Mouse (Mus musculus) ES-CJ7 (cell line): ENCODE data around the gene Rangrf.
A peak's percentile ranks its signal among the peaks of the same experiment; 100 is the strongest.
"Not testable (repeated sequence)": the region's sequence is repeated elsewhere in the genome, so short reads cannot be mapped to it uniquely, and the experiment has no call there.

Experiments used
- DNase-seq: peaks from one replicate; pipeline ENCODE4 v3.0.0; 2011; ENCODE audit warnings: low read depth, low spot score

The Rangrf gene

DNA sequence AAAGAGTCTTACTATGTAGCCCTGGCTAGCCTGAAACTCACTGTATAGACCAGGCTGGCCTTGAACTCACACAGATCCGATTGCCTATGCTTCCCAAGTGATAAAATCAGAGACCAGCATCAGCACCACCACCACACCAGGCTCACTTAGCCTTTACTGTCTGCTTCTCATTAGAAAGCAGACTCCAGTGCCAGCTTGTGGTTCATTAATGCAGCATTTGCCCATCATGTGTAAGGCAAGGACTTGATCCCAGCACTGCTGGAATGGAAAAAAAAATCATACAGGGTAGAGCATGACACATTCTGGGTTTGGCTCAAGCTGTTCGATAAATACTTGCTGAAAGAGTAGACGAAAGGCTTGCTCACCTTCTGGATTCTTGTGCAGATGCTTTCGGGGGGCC is 29.0 kb downstream of the Rangrf start:
- no peak for DNase-seq

DNA sequence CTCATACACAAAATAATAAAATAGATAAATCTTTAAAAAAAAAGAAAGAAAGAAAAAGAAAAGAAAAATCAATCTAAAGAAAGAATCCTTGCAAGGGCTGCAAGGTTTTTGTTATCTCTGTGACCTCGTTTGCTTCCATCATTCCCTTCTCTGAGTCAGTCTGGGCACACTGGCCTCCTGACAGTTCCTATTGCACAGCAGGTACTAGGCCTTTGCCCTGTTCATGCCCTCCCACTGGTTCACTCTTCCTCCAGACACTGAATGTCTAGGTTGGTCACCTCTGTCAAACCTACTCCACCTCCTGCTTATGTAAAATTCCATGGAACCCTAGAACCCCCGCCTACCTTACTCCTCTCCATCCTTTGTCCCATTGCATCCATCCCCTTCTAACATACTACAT is 29.7 kb downstream of the Rangrf start:
- no peak for DNase-seq

DNA sequence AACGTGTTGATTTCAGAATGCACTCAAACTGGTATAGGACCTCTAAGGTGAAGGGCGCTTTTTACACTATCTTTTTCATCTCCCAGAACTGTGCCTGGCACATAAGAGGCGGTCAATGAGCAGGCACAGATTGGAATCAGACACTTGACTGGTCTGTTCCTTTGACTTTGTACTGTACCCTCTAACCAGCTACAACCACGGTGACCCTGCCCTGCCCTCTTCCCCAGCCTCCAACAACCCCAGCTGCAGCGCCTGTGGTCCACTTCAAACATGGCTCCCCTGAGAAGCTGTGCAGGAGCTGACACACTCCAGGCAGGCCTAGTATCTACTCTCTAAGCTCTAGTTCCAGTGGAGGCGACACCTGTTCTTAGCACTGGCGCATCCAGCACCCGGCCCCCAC is 32.3 kb downstream of the Rangrf start:
- DNase-seq: no peak

DNA sequence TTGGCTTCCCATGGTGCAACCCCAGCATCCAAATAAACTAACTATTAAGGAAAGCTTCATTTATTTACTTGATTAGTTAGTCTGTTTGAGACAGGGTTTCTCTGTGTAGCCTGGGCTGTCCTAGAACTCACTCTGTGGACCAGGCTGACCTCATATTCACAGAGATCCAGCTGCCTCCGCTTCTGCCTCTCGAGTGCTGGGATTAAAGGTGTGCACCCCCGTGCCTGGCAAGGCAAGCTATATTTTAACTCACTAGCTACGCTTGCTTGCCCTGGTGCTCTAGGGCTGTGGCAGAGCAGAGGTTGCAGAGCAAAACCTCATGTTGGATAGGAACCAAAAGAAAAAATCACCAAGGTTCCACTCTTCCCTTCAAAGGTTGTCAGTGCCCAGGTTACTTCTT is 34.5 kb downstream of the Rangrf start:
- DNase-seq: no peak

DNA sequence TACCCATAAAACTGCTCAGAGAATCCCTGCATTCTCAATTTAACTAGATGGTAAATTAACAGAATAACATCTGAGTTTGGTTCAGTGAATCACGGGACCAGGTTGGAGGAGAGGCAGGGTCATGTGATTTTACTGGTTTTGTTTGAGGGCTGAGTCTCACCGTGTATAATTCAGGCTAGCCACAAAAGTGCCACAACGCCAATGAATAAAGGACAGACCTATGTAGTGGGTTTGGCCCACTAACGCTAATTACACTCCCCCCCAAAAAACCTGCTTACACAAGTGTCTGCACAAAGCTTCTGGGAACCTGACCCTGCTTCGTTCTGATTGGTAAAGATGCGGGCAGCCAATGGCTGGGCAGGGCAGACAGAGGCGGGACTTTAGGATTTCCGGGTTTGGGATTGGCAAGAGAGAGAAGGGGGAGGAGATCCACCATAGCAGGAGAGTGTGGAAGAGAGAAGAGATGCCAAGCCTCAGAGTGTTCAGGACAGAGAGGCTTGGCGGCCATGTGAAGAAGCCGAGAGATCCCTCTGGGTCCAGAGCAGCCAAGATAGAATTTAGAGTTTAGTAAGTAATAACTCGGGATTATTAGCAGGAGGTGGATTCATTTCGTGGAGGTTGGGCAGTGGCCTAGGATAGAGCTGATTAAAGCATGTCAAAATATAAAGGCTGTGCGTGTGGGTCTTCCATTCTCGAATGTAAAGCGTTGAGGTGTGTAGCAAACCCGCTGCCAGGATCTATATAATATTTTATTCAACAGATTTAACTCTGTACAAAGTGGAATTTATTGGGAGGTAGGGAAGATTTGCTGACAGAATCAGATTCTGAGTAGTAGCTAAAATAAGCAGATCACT is 35.3 kb downstream of the Rangrf start:
- DNase-seq: peak; percentile 89

DNA sequence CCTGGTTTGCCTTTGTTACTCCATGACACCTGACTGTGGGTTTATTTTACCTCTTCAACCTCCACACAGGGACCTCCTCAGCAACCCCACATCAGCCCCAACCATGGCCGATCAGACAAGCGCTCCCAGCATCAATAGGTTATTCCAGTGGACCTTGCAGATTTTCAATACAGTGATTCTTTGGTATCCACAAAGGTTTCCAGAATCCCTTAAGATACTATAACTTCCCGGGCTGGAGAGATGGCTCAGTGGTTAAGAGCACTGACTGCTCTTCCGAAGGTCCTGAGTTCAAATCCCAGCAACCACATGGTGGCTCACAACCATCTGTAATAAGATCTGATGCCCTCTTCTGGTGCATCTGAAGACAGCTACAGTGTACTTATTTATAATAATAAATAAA is 38.0 kb downstream of the Rangrf start:
- DNase-seq: not testable (repeated sequence)

DNA sequence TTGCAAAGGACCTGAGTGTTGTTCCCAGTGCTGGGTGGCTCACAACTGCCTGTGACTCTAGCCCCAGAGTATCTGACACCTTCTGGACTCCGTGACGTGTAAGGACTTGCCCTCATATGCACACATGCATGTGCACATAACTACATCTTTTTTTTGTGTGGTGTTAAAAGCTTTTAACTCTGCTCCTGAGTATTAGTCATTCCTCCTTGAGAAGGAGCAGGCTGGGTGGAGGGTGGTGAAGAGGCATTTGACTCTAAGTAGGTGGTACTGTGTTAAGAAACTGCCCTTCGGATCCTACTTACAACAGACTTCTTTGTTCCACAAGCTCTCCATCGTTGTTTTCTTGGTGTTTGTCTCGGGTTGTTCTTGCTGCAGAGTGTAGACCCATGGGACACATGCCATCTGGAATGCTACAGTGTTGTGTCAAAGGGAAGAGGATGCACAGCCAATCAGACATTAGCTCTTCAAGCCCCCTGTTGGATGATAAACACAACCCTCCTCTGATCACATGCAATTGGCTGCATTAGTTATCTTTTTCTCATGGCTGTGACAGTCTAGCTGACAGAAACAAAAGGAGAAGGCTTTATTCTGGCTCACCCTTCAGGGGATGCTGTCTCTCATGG is 41.0 kb downstream of the Rangrf start:
- no peak for DNase-seq

DNA sequence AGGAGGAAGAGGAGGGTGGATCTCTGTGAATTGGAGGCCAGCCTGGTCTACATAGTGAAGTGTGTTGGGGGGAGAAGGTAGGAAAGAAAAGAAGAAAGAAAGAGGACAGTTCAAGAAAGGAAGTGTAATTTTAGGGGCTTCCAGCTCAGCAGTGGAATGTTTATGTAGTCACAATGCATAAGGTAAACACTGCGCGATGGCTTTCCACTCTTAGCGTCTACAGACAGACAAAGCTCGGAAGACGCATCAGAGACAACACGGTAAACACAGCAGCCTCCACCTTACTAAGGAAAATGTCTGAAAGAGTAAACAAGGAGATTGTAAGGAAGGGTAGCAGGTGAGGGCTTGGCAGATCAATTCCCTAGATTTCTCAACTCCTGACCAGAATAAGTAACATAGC is 45.0 kb downstream of the Rangrf start:
- DNase-seq: no peak

DNA sequence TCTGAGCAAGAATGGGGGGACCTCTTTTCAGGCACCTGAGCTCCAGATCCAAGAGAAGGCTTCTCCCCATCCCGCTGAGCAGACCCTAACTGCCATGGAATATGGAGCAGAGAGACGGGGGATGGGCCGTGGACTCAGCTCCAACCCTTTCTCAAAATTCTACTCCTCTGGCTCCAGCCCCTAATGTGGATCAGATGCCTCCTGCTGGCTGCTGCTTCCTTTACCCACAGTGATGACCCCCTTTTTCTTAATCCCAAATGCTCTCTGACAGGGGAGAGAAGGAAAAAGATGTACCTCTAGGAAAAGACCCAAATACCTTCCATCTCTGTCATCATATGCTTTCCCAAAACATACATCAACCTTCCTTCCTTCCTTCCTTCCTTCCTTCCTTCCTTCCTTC is 48.0 kb downstream of the Rangrf start, which contains the start of gene Odf4:
Gene Odf4 (minus strand): TSS at position 101 of the 400 bp plus-strand sequence.
- DNase-seq: no peak

DNA sequence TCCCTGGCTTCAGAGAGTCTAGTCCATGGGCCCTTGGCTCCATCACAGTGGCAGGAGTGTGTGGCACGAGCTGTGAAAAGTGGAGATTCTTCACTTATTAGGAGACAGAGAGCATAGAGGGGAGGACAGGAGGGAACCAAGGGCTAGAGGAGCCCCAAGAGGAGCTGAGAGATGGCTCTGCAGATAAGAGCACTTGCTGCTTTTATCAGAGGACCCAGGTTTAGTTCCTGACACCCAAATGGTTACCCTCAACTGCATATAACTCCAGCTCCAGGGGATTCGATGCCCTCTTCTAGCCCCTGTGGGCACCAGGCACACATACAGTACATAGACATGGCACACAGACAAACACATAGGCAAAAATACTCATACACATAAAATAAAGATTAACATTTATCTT is 50.2 kb downstream of the Rangrf start:
- DNase-seq: no peak

DNA sequence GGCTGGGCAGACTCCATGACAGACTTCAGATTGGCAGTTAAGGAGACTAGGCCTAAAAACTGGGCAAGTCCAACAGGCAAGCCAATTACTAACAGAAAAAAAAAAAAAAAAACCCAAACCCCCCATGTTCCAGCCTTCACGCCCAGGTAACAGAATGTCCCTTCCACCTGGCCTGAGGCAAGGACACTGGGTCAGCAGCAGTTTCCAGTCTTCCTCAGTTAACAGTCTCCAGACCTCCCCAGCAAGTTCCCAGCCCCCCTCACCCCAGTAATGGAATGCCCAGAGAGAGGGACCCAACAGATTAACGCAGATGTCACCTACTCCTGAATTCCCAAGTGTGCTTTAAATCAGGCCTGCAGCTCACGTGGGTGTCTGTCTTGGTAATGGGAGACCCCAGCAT is 51.8 kb downstream of the Rangrf start:
- DNase-seq: no peak
